Mouse (Mus musculus): Measurements from ENCODE around the gene Tfap2a.

Tfap2a gene

GRCm38 (mm10) chr13:40711661-40712525 is 26.3 kb downstream of the Tfap2a start:
- no peak for DNase-seq (ENCODE audit: low spot score in 2 of 2)

- DNase-seq (ENCODE audit: low spot score in 2 of 2) = no peak
Observed at GRCm38 (mm10) chr13:40710062-40710342, 28.2 kb downstream of the Tfap2a start.

- DNase-seq (ENCODE audit: low spot score in 2 of 2) = no peak
Observed at GRCm38 (mm10) chr13:40709321-40710061, 28.7 kb downstream of the Tfap2a start.

GRCm38 (mm10) chr13:40708913-40709312 is 29.3 kb downstream of the Tfap2a start:
- no peak for DNase-seq (ENCODE audit: low spot score in 2 of 2)

GRCm38 (mm10) chr13:40708271-40708670 is 29.9 kb downstream of the Tfap2a start:
- no peak for DNase-seq (ENCODE audit: low spot score in 2 of 2)

- no peak for DNase-seq (ENCODE audit: low spot score in 2 of 2)
Observed at GRCm38 (mm10) chr13:40707646-40708045, 30.5 kb downstream of the Tfap2a start.

- no peak for DNase-seq (ENCODE audit: low spot score in 2 of 2)
Observed at GRCm38 (mm10) chr13:40706612-40707011, 31.6 kb downstream of the Tfap2a start.

GRCm38 (mm10) chr13:40705821-40706425 is 32.3 kb downstream of the Tfap2a start:
- no peak for DNase-seq (ENCODE audit: low spot score in 2 of 2)

- DNase-seq (ENCODE audit: low spot score in 2 of 2) = no peak
Observed at GRCm38 (mm10) chr13:40704864-40705455, 33.2 kb downstream of the Tfap2a start.

- no peak for DNase-seq (ENCODE audit: low spot score in 2 of 2)
Observed at GRCm38 (mm10) chr13:40703982-40704501, 34.1 kb downstream of the Tfap2a start.

- no peak for DNase-seq (ENCODE audit: low spot score in 2 of 2)
Observed at GRCm38 (mm10) chr13:40703123-40703797, 34.9 kb downstream of the Tfap2a start.

GRCm38 (mm10) chr13:40702361-40703122 is 35.6 kb downstream of the Tfap2a start:
- DNase-seq (ENCODE audit: low spot score in 2 of 2) = no peak

GRCm38 (mm10) chr13:40701691-40702090 is 36.5 kb downstream of the Tfap2a start:
- no peak for DNase-seq (ENCODE audit: low spot score in 2 of 2)

- no peak for DNase-seq (ENCODE audit: low spot score in 2 of 2)
Observed at GRCm38 (mm10) chr13:40685790-40686189, 52.4 kb downstream of the Tfap2a start.

GRCm38 (mm10) chr13:40676730-40677129 is 61.4 kb downstream of the Tfap2a start:
- no peak for DNase-seq (ENCODE audit: low spot score in 2 of 2)
